Mouse (Mus musculus): ENCODE measurements at regions not wholly inside any gene's neighbourhood (a gene's known extent, or its start where the extent isn't known, plus 50 kb on each side); places are given as distances from the start of the nearest gene placed in this dataset.
"Not testable (repeated sequence)": the region's sequence is repeated elsewhere in the genome, so short reads cannot be mapped to it uniquely, and the experiment has no call there.

DNA sequence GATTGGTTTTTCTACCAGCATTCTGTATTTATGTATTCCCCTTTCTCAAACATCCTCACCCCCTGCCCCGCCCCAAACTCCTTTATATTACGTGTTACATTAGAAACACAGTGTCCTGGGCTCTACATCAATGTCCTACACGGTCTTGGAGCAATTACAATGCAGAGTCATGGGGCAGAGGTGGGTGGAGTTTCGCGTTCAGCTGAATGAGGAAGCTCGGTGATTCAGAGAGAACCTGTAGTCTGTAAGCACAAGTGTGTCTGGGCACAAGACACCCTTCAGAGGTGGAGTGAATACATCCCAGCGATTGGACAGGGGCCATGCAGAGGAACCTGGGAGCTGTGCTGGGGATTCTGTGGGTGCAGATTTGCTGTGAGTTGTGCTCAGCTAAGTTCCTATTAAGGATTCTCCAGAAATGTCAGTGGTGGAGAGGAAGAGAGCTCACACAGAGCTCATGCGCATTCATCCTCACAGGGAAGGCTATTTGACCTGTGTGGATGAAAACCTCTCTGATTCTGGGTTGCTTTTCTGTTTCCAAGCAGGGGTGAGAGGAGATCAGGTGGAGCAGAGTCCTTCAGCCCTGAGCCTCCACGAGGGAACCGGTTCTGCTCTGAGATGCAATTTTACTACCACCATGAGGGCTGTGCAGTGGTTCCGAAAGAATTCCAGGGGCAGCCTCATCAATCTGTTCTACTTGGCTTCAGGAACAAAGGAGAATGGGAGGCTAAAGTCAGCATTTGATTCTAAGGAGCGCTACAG, 495.2 kb upstream of the Olfr1507 start:
- not testable (repeated sequence) for H3K27ac ChIP-seq; ATAC-seq (replicated peaks; ENCODE audit: insufficient number of reproducible peaks, insufficient read depth, low FRiP score, low read depth)
- WGBS, result no CpG with 5 or more reads among the region's 12 CpGs

DNA sequence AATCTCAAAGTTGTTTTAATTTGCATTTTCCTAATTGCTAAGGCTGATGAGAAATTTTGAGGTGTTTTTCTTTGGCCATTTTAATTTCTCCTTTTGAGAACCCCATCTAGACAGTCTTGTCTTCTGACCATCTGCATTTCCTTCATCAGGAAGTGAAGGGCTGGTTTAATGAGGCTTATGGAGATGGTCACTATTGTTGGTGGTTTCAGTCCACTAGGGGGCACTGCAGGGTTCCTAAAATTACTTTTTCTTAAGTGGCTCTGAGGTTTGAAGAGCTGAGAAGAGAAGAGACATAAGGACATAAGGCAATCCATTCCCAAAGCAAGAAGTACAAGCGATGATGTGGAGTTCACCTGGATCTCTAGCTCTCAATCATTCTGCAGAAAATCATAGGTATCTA, 494.4 kb upstream of the Olfr1507 start:
- H3K4me3 ChIP-seq; H3K27ac ChIP-seq; H3K4me2 ChIP-seq; H3K27me3 ChIP-seq; H3K9ac ChIP-seq; H3K36me3 ChIP-seq; H3K9me3 ChIP-seq (replicated peaks); H3K4me1 ChIP-seq (replicated peaks); ATAC-seq (replicated peaks; ENCODE audit: insufficient number of reproducible peaks, insufficient read depth, low FRiP score, low read depth): not testable (repeated sequence)
- WGBS, result 67% methylated on average over 1 of the region's 1 CpGs

More for the DNA sequence above, 495.2 kb upstream of the Olfr1507 start:
- not testable (repeated sequence) for H3K4me1 ChIP-seq (replicated peaks); H3K4me3 ChIP-seq; H3K27me3 ChIP-seq; H3K36me3 ChIP-seq; H3K9me3 ChIP-seq (replicated peaks); H3K9ac ChIP-seq; H3K4me2 ChIP-seq

- not testable (repeated sequence) for H3K4me1 ChIP-seq (replicated peaks); ATAC-seq (replicated peaks; ENCODE audit: insufficient number of reproducible peaks, insufficient read depth, low FRiP score, low read depth); H3K27me3 ChIP-seq; H3K9ac ChIP-seq; H3K36me3 ChIP-seq; H3K27ac ChIP-seq; H3K9me3 ChIP-seq (replicated peaks); H3K4me3 ChIP-seq; H3K4me2 ChIP-seq
- WGBS, result no CpG with 5 or more reads among the region's 6 CpGs
Measured at GRCm38 (mm10) chr14:52988563-52988962, 493.0 kb upstream of the Olfr1507 start.

DNA sequence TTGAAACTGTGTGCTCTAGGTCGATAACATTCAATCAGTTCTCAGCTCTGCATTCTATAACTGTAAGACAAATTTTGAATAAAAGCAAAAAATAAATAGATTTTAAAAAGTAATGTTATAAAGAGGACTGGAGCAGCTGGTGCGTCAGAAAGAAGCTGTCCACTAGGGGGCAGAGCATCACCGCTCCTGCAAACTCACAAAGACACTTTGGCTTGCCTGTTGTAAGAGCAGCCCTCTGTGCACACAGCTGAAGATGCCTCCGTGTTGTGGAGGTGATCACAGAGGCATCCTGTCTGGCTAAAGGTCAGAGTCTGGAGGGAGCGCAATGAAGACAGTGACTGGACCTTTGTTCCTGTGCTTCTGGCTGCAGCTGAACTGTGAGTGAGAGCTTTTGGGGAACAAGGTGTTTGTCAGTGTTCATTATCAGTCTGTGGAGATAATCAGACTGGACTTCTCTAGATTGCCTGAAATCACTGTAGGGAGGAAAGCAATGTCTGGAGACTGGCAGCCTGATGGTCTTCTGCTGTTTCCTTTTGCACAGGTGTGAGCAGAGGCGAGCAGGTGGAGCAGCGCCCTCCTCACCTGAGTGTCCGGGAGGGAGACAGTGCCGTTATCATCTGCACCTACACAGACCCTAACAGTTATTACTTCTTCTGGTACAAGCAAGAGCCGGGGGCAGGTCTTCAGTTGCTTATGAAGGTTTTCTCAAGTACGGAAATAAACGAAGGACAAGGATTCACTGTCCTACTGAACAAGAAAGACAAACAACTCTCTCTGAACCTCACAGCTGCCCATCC, 476.9 kb upstream of the Olfr1507 start:
- H3K27ac ChIP-seq; H3K4me1 ChIP-seq (replicated peaks); H3K4me2 ChIP-seq; ATAC-seq (replicated peaks; ENCODE audit: insufficient number of reproducible peaks, insufficient read depth, low FRiP score, low read depth); H3K9ac ChIP-seq; H3K4me3 ChIP-seq; H3K36me3 ChIP-seq; H3K27me3 ChIP-seq; H3K9me3 ChIP-seq (replicated peaks): not testable (repeated sequence)
- no CpG with 5 or more reads among the region's 12 CpGs for WGBS

DNA sequence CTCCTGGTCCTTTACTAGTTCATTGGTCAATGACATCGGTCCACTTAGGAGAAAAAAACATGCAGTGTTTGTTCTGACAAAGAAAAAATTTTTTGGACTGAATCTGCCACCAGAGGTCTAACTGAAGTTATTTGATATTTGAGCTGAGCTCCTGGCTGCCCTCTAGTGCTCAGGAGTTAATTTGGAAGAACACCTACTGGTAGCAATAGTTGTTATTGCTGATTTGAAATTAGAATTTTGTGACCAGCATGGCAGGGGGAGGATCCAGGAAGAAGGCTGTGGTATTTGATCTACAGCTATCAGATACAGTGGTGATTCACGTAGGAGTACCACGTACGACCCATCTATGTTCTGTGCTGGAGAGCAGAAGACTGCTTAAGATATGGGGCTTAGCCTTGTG, 466.6 kb upstream of the Olfr1507 start:
- not testable (repeated sequence) for H3K36me3 ChIP-seq; H3K9me3 ChIP-seq (replicated peaks); H3K27me3 ChIP-seq; H3K4me3 ChIP-seq; ATAC-seq (replicated peaks; ENCODE audit: insufficient number of reproducible peaks, insufficient read depth, low FRiP score, low read depth); H3K4me1 ChIP-seq (replicated peaks); H3K27ac ChIP-seq; H3K9ac ChIP-seq; H3K4me2 ChIP-seq
- WGBS, result 52% methylated on average over 3 of the region's 4 CpGs

GRCm38 (mm10) chr14:52956515-52956914, 461.0 kb upstream of the Olfr1507 start:
- not testable (repeated sequence) for H3K27ac ChIP-seq; H3K27me3 ChIP-seq; H3K9ac ChIP-seq; H3K4me3 ChIP-seq; ATAC-seq (replicated peaks; ENCODE audit: insufficient number of reproducible peaks, insufficient read depth, low FRiP score, low read depth); H3K4me2 ChIP-seq; H3K36me3 ChIP-seq; H3K9me3 ChIP-seq (replicated peaks); H3K4me1 ChIP-seq (replicated peaks)
- WGBS, result 100% methylated on average over 1 of the region's 2 CpGs

GRCm38 (mm10) chr14:52944925-52945324, 449.4 kb upstream of the Olfr1507 start:
- H3K4me1 ChIP-seq (replicated peaks); H3K27me3 ChIP-seq; H3K4me3 ChIP-seq; H3K9ac ChIP-seq; H3K9me3 ChIP-seq (replicated peaks); ATAC-seq (replicated peaks; ENCODE audit: insufficient number of reproducible peaks, insufficient read depth, low FRiP score, low read depth); H3K27ac ChIP-seq; H3K36me3 ChIP-seq; H3K4me2 ChIP-seq: not testable (repeated sequence)
- WGBS, result no CpG with 5 or more reads among the region's 3 CpGs

DNA sequence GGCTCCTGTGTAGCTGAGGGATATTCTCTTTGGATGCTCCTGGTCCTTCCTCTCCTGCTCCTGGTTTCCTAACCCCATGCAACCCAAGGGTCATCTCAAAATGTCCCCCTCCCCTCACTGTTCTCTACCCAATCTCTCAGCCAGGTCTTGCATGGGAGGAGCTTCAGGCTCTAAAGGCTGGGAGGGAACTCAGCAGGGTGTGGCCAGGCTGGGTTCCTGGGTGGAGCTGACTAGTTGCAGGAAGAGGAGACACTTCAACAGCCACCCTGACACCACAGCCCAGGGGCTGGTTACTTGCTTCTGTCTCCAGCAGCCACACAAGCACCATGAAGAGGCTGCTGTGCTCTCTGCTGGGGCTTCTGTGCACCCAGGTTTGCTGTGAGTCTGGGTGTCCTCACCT, 446.9 kb upstream of the Olfr1507 start:
- not testable (repeated sequence) for H3K4me3 ChIP-seq; ATAC-seq (replicated peaks; ENCODE audit: insufficient number of reproducible peaks, insufficient read depth, low FRiP score, low read depth); H3K9me3 ChIP-seq (replicated peaks); H3K9ac ChIP-seq; H3K4me2 ChIP-seq; H3K4me1 ChIP-seq (replicated peaks); H3K36me3 ChIP-seq; H3K27me3 ChIP-seq; H3K27ac ChIP-seq

- not testable (repeated sequence) for H3K4me3 ChIP-seq; H3K9ac ChIP-seq; H3K9me3 ChIP-seq (replicated peaks); H3K4me1 ChIP-seq (replicated peaks); H3K36me3 ChIP-seq; H3K4me2 ChIP-seq; H3K27ac ChIP-seq; H3K27me3 ChIP-seq; ATAC-seq (replicated peaks; ENCODE audit: insufficient number of reproducible peaks, insufficient read depth, low FRiP score, low read depth)
- WGBS, result no CpG with 5 or more reads among the region's 1 CpGs
Measured at GRCm38 (mm10) chr14:52941747-52942146, 446.2 kb upstream of the Olfr1507 start.

- not testable (repeated sequence) for H3K36me3 ChIP-seq; H3K9me3 ChIP-seq (replicated peaks); H3K9ac ChIP-seq; H3K4me2 ChIP-seq; H3K4me3 ChIP-seq; H3K27me3 ChIP-seq; ATAC-seq (replicated peaks; ENCODE audit: insufficient number of reproducible peaks, insufficient read depth, low FRiP score, low read depth); H3K27ac ChIP-seq; H3K4me1 ChIP-seq (replicated peaks)
- no CpG with 5 or more reads among the region's 5 CpGs for WGBS
Measured at GRCm38 (mm10) chr14:52920138-52920537, 424.6 kb upstream of the Olfr1507 start.

GRCm38 (mm10) chr14:52913814-52914213, 418.3 kb upstream of the Olfr1507 start:
- H3K27me3 ChIP-seq; H3K27ac ChIP-seq; H3K4me3 ChIP-seq; H3K4me1 ChIP-seq (replicated peaks); H3K9ac ChIP-seq; H3K4me2 ChIP-seq; ATAC-seq (replicated peaks; ENCODE audit: insufficient number of reproducible peaks, insufficient read depth, low FRiP score, low read depth); H3K36me3 ChIP-seq; H3K9me3 ChIP-seq (replicated peaks): not testable (repeated sequence)
- no CpG with 5 or more reads among the region's 1 CpGs for WGBS

DNA sequence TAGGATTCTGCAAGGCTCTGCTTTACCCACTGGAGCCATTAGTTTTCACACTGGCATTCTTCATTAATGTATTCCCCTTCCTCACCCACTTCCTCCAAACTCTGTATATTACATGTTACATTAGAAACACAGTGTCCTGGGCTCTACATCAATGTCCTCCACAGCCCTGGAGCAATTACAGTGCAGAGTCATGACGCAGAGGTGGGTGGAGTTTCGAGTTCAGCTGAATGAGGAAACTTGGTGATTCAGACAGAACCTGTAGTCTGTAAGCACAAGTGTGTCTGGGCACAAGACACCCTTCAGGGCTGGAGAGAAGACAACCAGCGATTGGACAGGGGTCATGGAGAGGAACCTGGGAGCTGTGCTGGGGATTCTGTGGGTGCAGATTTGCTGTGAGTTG, 404.1 kb upstream of the Olfr1507 start:
- H3K9me3 ChIP-seq (replicated peaks); H3K27ac ChIP-seq; H3K36me3 ChIP-seq; H3K4me3 ChIP-seq; H3K27me3 ChIP-seq; ATAC-seq (replicated peaks; ENCODE audit: insufficient number of reproducible peaks, insufficient read depth, low FRiP score, low read depth); H3K4me1 ChIP-seq (replicated peaks); H3K4me2 ChIP-seq; H3K9ac ChIP-seq: not testable (repeated sequence)
- WGBS, result no CpG with 5 or more reads among the region's 3 CpGs
